Mouse (Mus musculus) 416B (cell line): ENCODE measurements at regions not wholly inside any gene's neighbourhood (a gene's known extent, or its start where the extent isn't known, plus 50 kb on each side); places are given as distances from the start of the nearest gene placed in this dataset.

Experiments
- DNase-seq: peaks from one replicate; pipeline ENCODE4 v3.0.0; 2011; ENCODE audit warnings: low read depth

DNA sequence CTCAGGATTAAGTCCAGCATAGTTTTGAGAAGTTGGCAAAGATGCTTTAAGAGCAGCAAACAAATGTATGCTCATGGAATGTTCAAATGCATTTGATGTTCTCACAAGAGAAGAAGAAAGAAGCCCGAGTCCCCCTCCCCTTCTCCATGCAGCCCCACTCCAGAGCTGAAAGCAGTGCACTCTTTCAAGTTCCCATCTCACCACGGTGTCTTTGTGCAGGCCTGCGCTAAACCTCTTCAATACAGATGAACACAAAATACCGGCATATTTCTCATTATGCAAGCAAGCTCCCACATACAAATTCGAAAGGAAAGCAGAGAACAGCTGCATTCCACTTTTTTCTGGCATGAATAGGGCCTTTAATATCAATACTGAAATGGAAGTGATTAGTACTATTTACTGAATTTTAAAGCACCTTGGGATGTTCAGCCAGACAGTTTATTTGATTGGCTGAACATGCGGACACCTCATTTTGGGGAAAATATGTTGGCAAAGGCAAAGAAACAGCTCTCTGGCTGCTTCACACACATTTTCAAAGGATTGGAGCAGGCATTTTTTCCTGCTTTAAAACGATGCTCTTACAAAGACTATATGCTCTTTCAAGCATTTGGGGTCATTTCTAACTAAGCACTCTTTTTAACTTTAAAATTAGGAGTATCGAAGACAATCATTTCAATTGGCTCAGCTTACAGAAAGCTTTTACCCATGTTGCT is 595.8 kb downstream of the Car8 start:
- DNase-seq: no peak

- no peak for DNase-seq
These were observed 641.0 kb downstream of the Car8 start for GRCm38 (mm10) chr4:7597671-7598390.

GRCm38 (mm10) chr4:7596116-7596515 is 642.7 kb downstream of the Car8 start:
- peak; percentile 20 for DNase-seq

DNA sequence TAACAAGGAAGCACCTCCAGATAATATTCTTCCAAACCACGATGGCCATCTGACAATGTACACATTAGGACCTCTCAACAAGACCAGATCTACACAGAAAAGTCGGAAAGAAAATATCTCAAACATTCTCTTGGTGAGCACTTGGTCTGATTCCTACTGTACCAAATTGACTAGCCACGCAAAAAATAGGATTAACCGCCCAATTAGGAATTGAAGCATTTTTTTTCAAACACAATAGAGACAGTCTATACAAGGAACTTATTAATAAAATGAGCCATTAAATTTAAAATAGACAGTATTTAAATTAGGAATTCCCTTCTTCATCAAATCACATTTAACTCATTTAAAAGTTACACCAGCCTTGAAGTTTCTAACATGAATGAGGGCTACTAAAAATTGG is 655.0 kb downstream of the Car8 start:
- DNase-seq: no peak

DNA sequence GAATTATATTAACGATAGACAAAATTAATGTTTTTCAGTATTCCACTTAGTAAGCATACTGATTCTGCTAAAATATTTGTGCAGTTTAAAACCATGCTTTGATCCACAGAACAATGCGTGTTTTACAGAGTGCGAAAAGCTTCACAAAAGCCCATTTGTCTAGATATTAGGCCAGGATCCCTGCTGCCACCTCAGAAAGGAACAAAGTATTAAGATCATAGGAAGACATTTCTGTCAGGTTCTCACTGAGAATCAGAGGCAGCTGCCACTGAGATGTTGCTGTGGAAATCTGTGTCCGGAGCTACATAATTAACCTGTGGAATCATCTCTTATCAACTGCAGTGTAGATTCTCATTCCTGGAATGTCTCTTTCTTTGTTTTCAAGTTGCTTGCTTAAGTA is 656.9 kb downstream of the Car8 start:
- DNase-seq: no peak

- DNase-seq: no peak
These were observed 657.5 kb downstream of the Car8 start for GRCm38 (mm10) chr4:7581220-7581916.

DNA sequence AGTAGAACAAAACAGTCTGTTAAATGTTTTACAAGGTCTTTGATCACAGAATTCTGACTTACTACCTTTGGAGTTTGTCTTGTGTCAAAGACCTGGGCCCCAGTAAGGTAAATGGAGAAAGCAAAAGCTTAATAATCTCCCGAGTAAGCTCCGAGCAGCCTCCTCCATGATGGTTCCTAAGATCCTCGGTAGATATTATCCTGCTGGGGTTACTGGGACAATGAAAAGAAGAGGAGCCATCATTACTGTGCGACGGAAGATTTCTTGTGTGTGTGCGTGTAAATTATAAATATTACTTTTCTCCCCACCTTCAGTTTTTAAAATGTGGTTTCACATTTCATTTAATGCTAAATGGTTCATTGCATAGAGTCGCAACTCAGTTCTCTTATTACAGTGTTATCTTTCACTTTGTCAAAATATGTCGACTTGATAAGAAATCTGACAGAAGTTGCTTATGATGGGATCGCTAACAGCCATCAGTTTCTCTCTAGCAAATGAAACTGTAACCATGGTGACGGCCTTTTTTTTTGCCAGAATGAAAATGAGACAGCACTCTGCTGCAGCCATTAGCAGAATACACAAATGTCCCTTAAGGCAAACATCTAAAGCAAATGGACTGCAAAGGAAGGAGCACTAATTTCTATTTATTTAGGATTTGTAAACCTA is 658.2 kb downstream of the Car8 start:
- no peak for DNase-seq

DNA sequence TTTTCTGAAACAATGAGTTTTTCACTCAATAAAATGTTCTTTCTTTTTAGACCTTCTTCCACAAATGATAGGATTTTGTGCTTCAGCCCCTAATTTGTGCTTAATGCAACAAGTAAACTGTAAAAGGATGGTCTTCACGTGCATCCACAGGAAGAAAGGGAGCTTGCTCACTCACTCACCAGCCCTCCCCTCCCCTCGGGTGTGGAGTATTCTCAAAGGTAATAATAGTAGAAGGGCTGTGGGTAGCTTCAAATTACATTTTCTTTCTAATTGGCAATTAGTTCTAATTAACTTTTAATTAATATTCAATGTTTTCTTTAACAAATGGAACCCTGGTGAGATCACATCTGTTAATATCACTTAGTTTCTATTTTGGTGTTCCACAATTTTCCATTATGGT is 664.8 kb downstream of the Car8 start:
- no peak for DNase-seq

- DNase-seq: no peak
These were observed 671.0 kb downstream of the Car8 start for GRCm38 (mm10) chr4:7567687-7568393.

DNA sequence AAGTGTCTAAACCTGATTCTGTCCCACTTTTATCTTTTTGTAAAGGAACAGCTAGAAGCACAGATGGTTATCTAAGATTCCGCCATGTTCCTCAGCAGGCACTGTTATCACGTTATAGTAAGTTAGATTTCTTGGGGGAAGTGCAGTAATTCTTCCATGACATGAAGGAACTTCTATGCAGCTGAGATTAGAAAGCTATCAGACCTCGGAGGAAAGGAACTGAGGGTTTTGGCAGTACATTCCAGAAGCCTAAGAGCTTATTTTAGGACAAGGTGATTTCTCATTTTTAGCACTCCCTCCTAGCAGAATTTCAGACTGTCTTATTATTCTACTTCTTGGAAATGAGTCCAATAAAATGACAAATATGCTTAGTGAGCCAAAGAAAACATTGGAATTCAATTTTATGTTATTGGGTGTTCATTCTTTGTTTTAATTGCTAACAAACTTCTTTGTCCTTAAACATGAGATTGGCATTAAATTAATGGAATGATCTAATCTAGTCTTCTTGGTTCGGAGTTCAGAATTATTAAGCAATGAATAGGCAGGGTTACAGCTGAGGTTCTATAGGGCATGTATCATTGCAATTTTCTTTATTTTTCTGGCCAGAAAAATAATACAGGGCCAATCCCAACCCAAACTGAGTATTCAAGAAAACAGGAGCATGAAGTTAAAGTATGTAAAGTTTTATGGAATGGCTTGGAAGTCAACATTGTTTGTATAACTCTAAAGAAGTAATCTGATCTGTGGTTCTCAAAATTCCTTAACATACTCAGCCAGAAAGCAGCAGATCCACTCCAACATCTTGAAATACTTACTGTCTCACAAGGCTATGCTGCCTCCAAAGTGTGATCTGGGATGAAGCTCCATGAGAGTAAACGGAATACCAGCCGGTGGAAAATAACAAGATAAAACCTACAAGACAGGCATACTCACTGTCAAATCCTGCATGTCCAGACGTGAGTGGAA is 678.7 kb downstream of the Car8 start:
- DNase-seq: peak; percentile 16

DNA sequence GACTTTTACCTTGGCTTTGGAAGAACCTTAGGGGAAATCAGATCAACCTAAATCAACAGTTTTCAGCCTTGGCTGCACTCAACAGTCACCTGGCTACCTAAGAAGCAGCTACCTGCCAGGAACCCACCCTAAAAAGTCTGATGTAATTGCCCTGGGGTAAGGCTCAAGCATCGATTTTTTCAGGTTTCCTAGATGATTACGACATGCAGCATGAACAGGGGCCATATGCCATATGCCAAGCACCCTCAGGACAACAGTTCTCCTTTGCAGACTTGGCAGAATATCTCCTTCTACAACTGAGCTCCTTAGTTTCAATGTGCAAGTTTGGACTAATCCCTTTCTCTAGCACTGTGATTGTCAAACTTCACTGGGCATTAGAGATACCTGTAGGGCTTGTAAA is 680.1 kb downstream of the Car8 start:
- DNase-seq: no peak

- DNase-seq: no peak
These were observed 704.5 kb downstream of the Car8 start for GRCm38 (mm10) chr4:7534301-7534700.

GRCm38 (mm10) chr4:7527718-7528117 is 711.1 kb downstream of the Car8 start:
- DNase-seq: peak; percentile 81

DNA sequence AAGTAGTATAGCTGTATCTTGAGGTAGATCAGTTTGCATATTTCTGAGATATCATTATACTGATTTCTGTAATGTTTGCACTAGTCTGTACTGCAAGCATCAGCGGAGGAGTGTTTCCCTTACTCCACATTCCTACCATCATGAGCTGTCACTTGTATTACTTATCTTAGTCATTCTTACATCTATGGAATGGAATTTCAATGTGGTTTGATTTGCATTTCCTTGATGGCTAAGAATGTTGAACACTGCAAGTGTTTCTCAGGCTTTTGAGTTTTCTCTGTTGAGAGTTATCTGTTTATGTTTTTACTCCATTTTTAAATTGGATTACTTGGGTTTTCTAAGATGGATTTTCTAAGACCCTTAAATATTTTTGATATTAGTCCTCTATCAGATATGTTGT is 725.8 kb downstream of the Car8 start:
- no peak for DNase-seq

DNA sequence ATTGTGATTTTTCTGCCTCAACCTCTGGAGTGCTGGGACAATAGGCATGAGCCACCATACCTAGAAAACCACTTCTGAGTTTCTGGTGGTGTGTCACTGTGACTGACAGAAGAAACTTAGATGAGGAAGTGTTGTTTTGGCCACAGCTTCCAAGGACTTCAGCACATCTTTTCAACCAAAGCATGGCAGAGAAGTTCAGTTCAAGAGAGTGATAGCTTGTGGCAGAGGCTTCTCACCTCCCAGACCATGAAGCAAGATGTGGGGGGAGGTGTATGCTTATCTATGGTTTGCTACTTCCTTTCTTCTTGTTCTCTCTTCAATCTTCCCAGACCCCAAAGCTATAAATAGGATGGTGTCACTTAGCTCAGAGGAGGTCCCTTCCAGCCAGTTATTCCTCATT is 753.3 kb downstream of the Car8 start:
- peak; percentile 86 for DNase-seq

DNA sequence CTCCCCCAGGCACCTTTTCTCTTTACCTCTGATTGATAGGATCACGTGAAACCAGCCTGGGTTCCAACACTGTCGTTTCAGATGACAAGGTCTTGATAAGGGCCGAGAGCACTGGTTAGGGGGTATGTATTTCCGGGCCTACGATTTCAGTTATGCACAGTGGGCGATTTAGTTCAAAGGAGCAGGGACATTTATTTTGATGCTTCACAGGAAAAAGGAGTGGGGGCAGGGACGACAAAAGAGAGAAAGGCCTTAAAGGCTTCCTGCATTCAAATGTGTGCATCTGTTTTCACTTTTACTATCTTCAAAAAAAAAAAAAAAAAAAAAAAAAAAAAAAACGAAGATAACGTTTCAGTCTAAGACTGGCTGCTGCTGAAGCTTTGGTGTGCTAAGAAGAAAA is 783.7 kb downstream of the Car8 start:
- DNase-seq: peak; percentile 53

GRCm38 (mm10) chr4:7452678-7453077 is 786.2 kb downstream of the Car8 start:
- DNase-seq: peak; percentile 83

DNA sequence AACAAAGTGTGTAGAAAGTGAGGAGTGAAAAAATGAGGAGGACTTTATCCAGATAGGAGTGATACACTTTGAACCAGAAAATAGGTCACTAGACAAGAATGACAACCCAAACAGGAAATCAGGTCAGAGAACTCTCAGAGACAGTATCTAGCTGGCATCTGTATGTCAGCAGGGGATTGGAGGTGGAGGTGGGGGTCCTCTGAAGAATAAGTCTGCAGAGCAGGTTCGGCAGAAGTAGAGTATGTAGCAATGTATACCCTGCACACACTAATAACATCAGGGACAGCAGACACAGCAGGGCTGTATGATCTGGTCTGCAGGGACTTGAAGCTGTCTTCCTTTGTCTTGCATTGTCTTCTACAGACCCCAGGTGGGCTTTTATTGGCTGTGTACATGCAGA is 787.9 kb downstream of the Car8 start:
- DNase-seq: no peak

DNA sequence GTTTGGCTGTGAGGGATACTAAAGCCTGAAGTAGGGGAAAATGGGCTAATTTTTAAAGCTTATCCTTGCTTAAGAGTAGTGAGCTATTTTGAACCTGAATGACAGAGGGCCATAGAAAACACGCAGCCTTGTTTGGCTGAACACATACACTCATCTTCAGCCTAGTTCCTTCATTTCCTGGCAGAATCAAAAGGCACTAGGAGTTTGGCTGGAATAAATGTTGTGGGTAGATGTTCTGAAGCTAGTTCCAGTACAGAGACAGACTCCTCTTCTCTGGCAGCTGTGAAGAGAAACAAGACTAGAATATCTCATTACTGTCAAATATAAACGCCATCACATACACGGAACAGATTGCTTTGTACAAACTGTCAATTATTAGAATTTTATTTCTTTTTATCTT is 809.5 kb downstream of the Car8 start:
- DNase-seq: peak; percentile 22

DNA sequence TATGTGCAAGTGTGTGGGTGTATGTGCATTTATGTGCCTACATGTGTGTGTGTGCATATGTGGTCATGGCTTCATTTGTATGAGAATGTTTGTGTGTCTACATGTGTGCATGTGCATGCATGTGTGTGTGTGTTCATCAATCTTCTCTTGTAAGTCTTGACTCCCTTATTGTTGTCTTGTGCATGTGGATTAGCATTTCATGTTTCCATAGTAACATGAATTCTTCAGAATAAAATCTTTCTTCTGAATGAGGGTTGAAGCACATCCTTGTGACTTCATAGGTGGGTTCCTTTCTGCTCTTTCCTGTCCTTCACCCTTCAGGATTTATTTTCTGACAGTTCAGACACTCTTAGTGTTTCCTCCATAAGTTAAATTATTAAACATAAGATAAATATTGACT is 814.8 kb downstream of the Car8 start:
- no peak for DNase-seq

DNA sequence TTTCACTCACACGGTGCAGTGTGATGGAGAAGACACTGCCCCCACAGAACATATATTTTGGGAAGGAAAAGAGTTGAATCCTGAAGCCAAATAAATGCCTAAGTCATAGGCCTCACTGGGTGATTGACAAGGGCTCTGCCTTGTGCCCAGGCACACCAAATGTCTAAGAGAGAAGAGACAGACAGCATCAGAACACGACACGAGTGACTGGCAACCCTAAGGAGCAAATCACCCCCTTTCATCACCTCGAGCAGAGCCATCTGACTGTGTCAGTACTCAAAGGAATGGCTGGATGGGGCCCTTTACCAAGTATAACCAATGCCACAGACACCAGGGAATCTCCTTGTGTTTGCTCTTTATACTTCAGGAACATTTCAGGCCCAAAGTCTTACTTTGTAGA is 815.6 kb downstream of the Car8 start:
- no peak for DNase-seq
